Mouse (Mus musculus) heart, postnatal 0 days (tissue): ENCODE results near the gene Fhit.

Experiments used
- CTCF ChIP-seq: IDR thresholded peaks from 2 replicates; pipeline ENCODE4 v1.5.1; 2016; ENCODE audit warnings: antibody characterized with exemption, control low read depth, low read depth
- EP300 ChIP-seq: IDR thresholded peaks from 2 replicates; pipeline ENCODE4 v1.6.1; 2016; ENCODE audit warnings: antibody characterized with exemption, low read depth

- TF ChIP-seq CTCF, result peak; percentile 37
- no peak for TF ChIP-seq EP300
Measured at GRCm38 (mm10) chr14:10020400-10021140, 1141.3 kb downstream of the Fhit start.
